Mouse (Mus musculus) E14TG2a.4 (cell line): ENCODE results near the gene Gpr45.
A peak's percentile ranks its signal among the peaks of the same experiment; 100 is the strongest.
"Not testable (repeated sequence)": the region's sequence is repeated elsewhere in the genome, so short reads cannot be mapped to it uniquely, and the experiment has no call there.

ENCODE experiments used
- H3K27me3 ChIP-seq: 2 replicates; pipeline ENCODE4 v1.6.1; 2014; ENCODE audit warnings: low read length, control low read depth; ENCODE audit not compliant: insufficient read depth
- H3K36me3 ChIP-seq: 2 replicates; pipeline ENCODE4 v1.6.1; 2014; ENCODE audit warnings: low read length, control low read depth; ENCODE audit not compliant: insufficient read depth
- H3K4me1 ChIP-seq: replicated peaks from 2 replicates; pipeline ENCODE4 v1.6.1; 2014; ENCODE audit warnings: low read depth, low read length, control low read depth
- H3K4me3 ChIP-seq: replicated peaks from 2 replicates; pipeline ENCODE4 v1.5.1; 2014; ENCODE audit warnings: mild to moderate bottlenecking, low read length
- H3K9me3 ChIP-seq: 2 replicates; pipeline ENCODE4 v1.6.1; 2014; ENCODE audit warnings: low read length, control low read depth
- CTCF ChIP-seq: conservative IDR thresholded peaks from 2 replicates; pipeline ENCODE4 v1.5.1; 2014; ENCODE audit warnings: low read length
- NANOG ChIP-seq: IDR thresholded peaks from 2 replicates; pipeline ENCODE4 v1.6.1; 2014; ENCODE audit warnings: borderline replicate concordance, low read length, mixed read lengths
- POU5F1 ChIP-seq: IDR thresholded peaks from 2 replicates; pipeline ENCODE4 v1.6.1; 2014; ENCODE audit warnings: low read length, borderline replicate concordance

The Gpr45 gene

GRCm38 (mm10) chr1:42948486-42948885, 4.2 kb upstream of the Gpr45 start:
- no peak overlapping the region for H3K4me3 ChIP-seq
- TF ChIP-seq NANOG: no peak
- no peak for TF ChIP-seq POU5F1
- no peak for TF ChIP-seq CTCF
- H3K9me3 ChIP-seq: no peaks in the 10 kb centered on the region
- peaks cover 25% of the 10 kb centered on the region for H3K27me3 ChIP-seq
- H3K36me3 ChIP-seq: no peaks in the 10 kb centered on the region
- H3K4me1 ChIP-seq: peaks cover 26% of the 10 kb centered on the region

- Histone ChIP-seq H3K4me1 (peaks cover 25% of the 10 kb centered on the region), H3K27me3 (peaks cover 53% of the 10 kb centered on the region), H3K4me3 (peak overlapping the region; percentile 83), H3K9me3 (no peaks in the 10 kb centered on the region), H3K36me3 (no peaks in the 10 kb centered on the region)
- no peak for TF ChIP-seq CTCF
- TF ChIP-seq POU5F1: no peak
- no peak for TF ChIP-seq NANOG
Observed at GRCm38 (mm10) chr1:42953482-42953822, 780 bp downstream of the Gpr45 start.

GRCm38 (mm10) chr1:42956828-42957227, 4.2 kb downstream of the Gpr45 start:
- H3K9me3 ChIP-seq: no peaks in the 10 kb centered on the region
- H3K4me1 ChIP-seq: peaks cover 7% of the 10 kb centered on the region
- no peaks in the 10 kb centered on the region for H3K36me3 ChIP-seq
- TF ChIP-seq NANOG (no peak), CTCF (no peak), POU5F1 (no peak)
- peaks cover 59% of the 10 kb centered on the region for H3K27me3 ChIP-seq
- no peak overlapping the region for H3K4me3 ChIP-seq

- Histone ChIP-seq H3K9me3 (no peaks in the 10 kb centered on the region), H3K4me3 (no peak overlapping the region), H3K36me3 (no peaks in the 10 kb centered on the region), H3K27me3 (no peaks in the 10 kb centered on the region; the same call in 1 of the 2 replicates), H3K4me1 (no peaks in the 10 kb centered on the region)
- TF ChIP-seq POU5F1: no peak
- no peak for TF ChIP-seq NANOG
Observed at GRCm38 (mm10) chr1:42983082-42983771, 30.6 kb downstream of the Gpr45 start.

GRCm38 (mm10) chr1:42984119-42984518, 31.4 kb downstream of the Gpr45 start:
- Histone ChIP-seq H3K36me3 (no peaks in the 10 kb centered on the region), H3K9me3 (no peaks in the 10 kb centered on the region), H3K4me3 (no peak overlapping the region), H3K27me3 (no peaks in the 10 kb centered on the region; the same call in 1 of the 2 replicates), H3K4me1 (no peaks in the 10 kb centered on the region)
- no peak for TF ChIP-seq CTCF

- Histone ChIP-seq H3K27me3 (0 out of 2 replicates have a peak, but pooled peaks cover 3% of the 10 kb centered on the region), H3K36me3 (no peaks in the 10 kb centered on the region), H3K9me3 (peaks cover 7% of the 10 kb centered on the region), H3K4me1 (no peaks in the 10 kb centered on the region), H3K4me3 (no peak overlapping the region)
- no peak for TF ChIP-seq POU5F1
- no peak for TF ChIP-seq NANOG
- no peak for TF ChIP-seq CTCF
Observed at GRCm38 (mm10) chr1:42988996-42989395, 36.3 kb downstream of the Gpr45 start.

- TF ChIP-seq POU5F1 (no peak), CTCF (no peak), NANOG (no peak)
- Histone ChIP-seq H3K4me3 (no peak overlapping the region), H3K27me3 (no peaks in the 10 kb centered on the region), H3K9me3 (peaks cover 4% of the 10 kb centered on the region; the same call in 1 of the 2 replicates), H3K36me3 (no peaks in the 10 kb centered on the region), H3K4me1 (no peaks in the 10 kb centered on the region)
Observed at GRCm38 (mm10) chr1:43006051-43006514, 53.4 kb downstream of the Gpr45 start.

GRCm38 (mm10) chr1:43006524-43006923, 53.9 kb downstream of the Gpr45 start:
- no peak overlapping the region for H3K4me3 ChIP-seq
- peaks cover 4% of the 10 kb centered on the region; the same call in 1 of the 2 replicates for H3K9me3 ChIP-seq
- no peaks in the 10 kb centered on the region for H3K36me3 ChIP-seq
- H3K27me3 ChIP-seq: no peaks in the 10 kb centered on the region
- no peaks in the 10 kb centered on the region for H3K4me1 ChIP-seq
- TF ChIP-seq CTCF (no peak), NANOG (no peak), POU5F1 (no peak)

- no peaks in the 10 kb centered on the region for H3K27me3 ChIP-seq
- peaks cover 4% of the 10 kb centered on the region; the same call in 1 of the 2 replicates for H3K9me3 ChIP-seq
- TF ChIP-seq CTCF (no peak), POU5F1 (no peak)
- H3K4me1 ChIP-seq: no peaks in the 10 kb centered on the region
- no peaks in the 10 kb centered on the region for H3K36me3 ChIP-seq
- no peak overlapping the region for H3K4me3 ChIP-seq
Observed at GRCm38 (mm10) chr1:43010461-43010860, 57.8 kb downstream of the Gpr45 start.

GRCm38 (mm10) chr1:43015153-43015685, 62.5 kb downstream of the Gpr45 start:
- not testable (repeated sequence) for H3K36me3 ChIP-seq, H3K9me3 ChIP-seq, H3K4me3 ChIP-seq, H3K4me1 ChIP-seq, H3K27me3 ChIP-seq
